Mouse (Mus musculus) small intestine, adult 2 months (tissue): ENCODE measurements around the gene Cct8l1. TPM values are rescaled to one million over a fixed set of nuclear protein-coding genes. Genes with fewer than 3 reads are reported as not detected.

Experiments
- H3K27ac ChIP-seq: fragments of 200-500 bp; 2 replicates; pipeline ENCODE4 v1.5.1; 2012; ENCODE audit warnings: low read depth, low read length, control low read depth, inconsistent platforms; ENCODE audit not compliant: insufficient read depth
- H3K27me3 ChIP-seq: fragments of 200-500 bp; 2 replicates; pipeline ENCODE4 v1.6.1; 2012; ENCODE audit warnings: mild to moderate bottlenecking, moderate library complexity, low read length, inconsistent platforms; ENCODE audit not compliant: control insufficient read depth, insufficient read depth
- H3K36me3 ChIP-seq: fragments of 200-500 bp; 2 replicates; pipeline ENCODE4 v1.6.1; 2012; ENCODE audit warnings: mild to moderate bottlenecking, low read length, control low read depth, inconsistent platforms; ENCODE audit not compliant: control insufficient read depth, insufficient read depth
- H3K4me1 ChIP-seq: fragments of 200-500 bp; 2 replicates; pipeline ENCODE4 v1.6.1; 2012; ENCODE audit warnings: low read length, inconsistent platforms, mixed read lengths; ENCODE audit not compliant: control insufficient read depth, insufficient read depth, insufficient read length
- H3K4me3 ChIP-seq: fragments of 200-500 bp; 2 replicates; pipeline ENCODE4 v1.5.1; 2012; ENCODE audit warnings: low read depth, mild to moderate bottlenecking, control low read depth, inconsistent platforms, low read length, moderate library complexity
- CTCF ChIP-seq: fragments of 200-500 bp; IDR thresholded peaks from 2 replicates; pipeline ENCODE4 v1.5.1; 2012; ENCODE audit warnings: low read depth, mild to moderate bottlenecking, control low read depth, inconsistent platforms, low read length, moderate library complexity, mixed read lengths; ENCODE audit not compliant: insufficient replicate concordance, insufficient read length; ENCODE audit errors: extremely low read depth
- POLR2A ChIP-seq: fragments of 200-500 bp; IDR thresholded peaks from 2 replicates; pipeline ENCODE4 v1.6.1; 2012; ENCODE audit warnings: low read depth, mild to moderate bottlenecking, control low read depth, inconsistent platforms, low read length, moderate library complexity
- WGBS: fragments of 180-500 bp; shearing (Covaris S2); methylation state at CpG from one replicate; pipeline ENCODE4 v1.1.7; 2018; 5-methylcytosine and 5-hydroxymethylcytosine counted together
- polyA plus RNA-seq: library from polyadenylated mRNA; depleted of rRNA; stranded (reverse); fragments of >200 nt; gene quantifications from 2 replicates; pipeline ENCODE4 v1.2.3, GENCODE M21; 2012; rRNA removed

Gene Cct8l1
- polyA plus RNA-seq, 1 experiment: not detected

DNA sequence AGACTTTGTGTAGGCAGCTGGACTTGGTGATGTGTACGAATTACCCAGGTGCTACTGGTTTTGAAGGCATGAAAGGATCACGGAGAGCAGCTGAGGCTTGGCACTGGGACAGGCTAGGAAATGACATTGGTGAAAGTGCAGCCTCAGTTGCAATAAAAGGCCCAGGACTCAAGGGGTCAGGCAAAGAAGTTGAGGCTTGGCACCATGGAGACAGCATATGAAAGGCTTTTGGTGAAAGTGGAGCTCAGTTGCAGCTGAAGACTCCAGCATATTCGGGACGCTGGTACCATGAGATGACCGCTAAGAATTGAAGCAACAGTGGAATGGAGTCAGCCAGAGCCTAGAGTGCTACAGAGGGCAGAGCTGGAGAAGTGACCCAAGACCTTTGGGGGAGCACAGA, 39.8 kb downstream of the Cct8l1 start:
- no peaks in the 10 kb centered on the region for H3K36me3 ChIP-seq

DNA sequence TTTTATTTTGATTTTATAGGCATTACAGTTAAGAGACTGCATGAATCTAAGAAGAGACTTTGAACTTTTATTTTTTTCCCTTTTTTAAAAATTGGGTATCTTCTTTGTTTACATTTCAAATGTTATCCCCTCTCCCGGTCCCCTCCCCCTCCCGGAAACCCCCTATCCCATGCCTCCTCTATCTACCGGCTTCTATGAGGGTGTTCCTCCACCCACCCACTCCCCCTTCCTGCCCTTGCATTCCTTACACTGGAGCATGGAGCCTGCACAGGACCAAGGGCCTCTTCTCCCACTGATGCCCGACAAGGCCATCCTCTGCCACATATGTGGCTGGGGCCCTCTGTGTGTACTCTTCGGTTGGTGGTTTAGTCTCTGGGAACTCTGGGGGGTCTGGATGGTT, 40.5 kb downstream of the Cct8l1 start:
- no peak for TF ChIP-seq CTCF
- TF ChIP-seq POLR2A: no peak
- WGBS: 68% methylated on average over 5 of the region's 5 CpGs
- no peaks in the 10 kb centered on the region for H3K27me3 ChIP-seq
- no peak overlapping the region for H3K27ac ChIP-seq
- H3K36me3 ChIP-seq: no peaks in the 10 kb centered on the region
- H3K4me3 ChIP-seq: no peak overlapping the region
- no peaks in the 10 kb centered on the region for H3K4me1 ChIP-seq

More for the DNA sequence above, 39.8 kb downstream of the Cct8l1 start:
- Histone ChIP-seq H3K4me3 (no peak overlapping the region), H3K27ac (no peak overlapping the region), H3K4me1 (no peaks in the 10 kb centered on the region), H3K27me3 (no peaks in the 10 kb centered on the region)
- TF ChIP-seq POLR2A: no peak
- 85% methylated on average over 5 of the region's 5 CpGs for WGBS

Other genes starting within 250 kb of the Cct8l1 start
- gene Kmt2c, start 17.3 kb upstream of the Cct8l1 start, polyA plus RNA-seq: 5.1 and 9.3 TPM in 2 replicates
- gene Xrcc2, start 189.8 kb downstream of the Cct8l1 start, polyA plus RNA-seq: 1.3 and 1.6 TPM in 2 replicates
- 0.08 and 0.09 TPM in 2 replicates for gene Actr3b, start 243.9 kb downstream of the Cct8l1 start, polyA plus RNA-seq